Mouse (Mus musculus) embryonic stem cell, embryonic (primary cell): ENCODE results near the gene Srbd1.

Source experiments
- CTCF ChIA-PET, 4 experiments: fragments of 300-600 bp in 2 of 4; fragments of 350-600 bp in 2 of 4; sonication (Branson Sonifier 250); formaldehyde crosslinking; loops; one replicate each; lab custom pipeline; 2022; ENCODE audit warnings: inconsistent platforms in 2 of 4; lab: Charles Lee
- POLR2A ChIA-PET, 4 experiments: fragments of 300-600 bp in 2 of 4; fragments of 350-600 bp in 2 of 4; sonication (Branson Sonifier 250); formaldehyde crosslinking; loops; one replicate each; lab custom pipeline; 2022; ENCODE audit warnings: antibody characterized with exemption in 4 of 4, inconsistent platforms in 1 of 4; lab: Charles Lee

Srbd1 gene

GRCm38 (mm10) chr17:85975077-85975476 is 169.9 kb downstream of the Srbd1 start:
- CTCF ChIA-PET = interaction anchor here in 2 of 4 experiments (0.6 to 0.7 kb wide), 2 partner anchors 69 to 311 kb away, joined by 3 read pairs; no protein-coding TSS in a partner anchor
- POLR2A ChIA-PET = interaction anchor here in 2 of 4 experiments (0.5 to 1.2 kb wide), 2 partner anchors 19 to 219 kb away, joined by 5 to 9 read pairs; no protein-coding TSS in a partner anchor

GRCm38 (mm10) chr17:85974591-85974990 is 170.4 kb downstream of the Srbd1 start:
- CTCF ChIA-PET = interaction anchor here in 1 of 4 experiments (0.7 kb wide), 1 partner anchor 310 kb away, joined by 3 read pairs; no protein-coding TSS in a partner anchor
- POLR2A ChIA-PET = interaction anchor here in 1 of 4 experiments (0.6 kb wide), 2 partner anchors 155 to 481 kb away, joined by 4 read pairs; no protein-coding TSS in a partner anchor

- ChIA-PET CTCF (no interaction called here), POLR2A (no interaction called here)
Measured at GRCm38 (mm10) chr17:85971120-85971519, 173.9 kb downstream of the Srbd1 start.

GRCm38 (mm10) chr17:85961653-85962052 is 183.3 kb downstream of the Srbd1 start:
- ChIA-PET CTCF (interaction anchor here in 1 of 4 experiments (1.0 kb wide), 1 partner anchor 296 kb away, joined by 3 read pairs; no protein-coding TSS in a partner anchor), POLR2A (no interaction called here)

GRCm38 (mm10) chr17:85951771-85952170 is 193.2 kb downstream of the Srbd1 start:
- POLR2A ChIA-PET = no interaction called here
- CTCF ChIA-PET = no interaction called here

- ChIA-PET POLR2A (no interaction called here), CTCF (interaction anchor here in 2 of 4 experiments (0.6 kb wide), 3 partner anchors 11 to 316 kb away, joined by 3 to 6 read pairs (median 3); no protein-coding TSS in a partner anchor)
Measured at GRCm38 (mm10) chr17:85949919-85950505, 195.0 kb downstream of the Srbd1 start.

GRCm38 (mm10) chr17:85948911-85949909 is 195.8 kb downstream of the Srbd1 start:
- ChIA-PET CTCF (interaction anchor here in 2 of 4 experiments (0.6 kb wide), 2 partner anchors 10 to 14 kb away, joined by 3 to 6 read pairs; no protein-coding TSS in a partner anchor), POLR2A (no interaction called here)

GRCm38 (mm10) chr17:85944726-85945125 is 200.2 kb downstream of the Srbd1 start:
- POLR2A ChIA-PET = no interaction called here
- CTCF ChIA-PET = interaction anchor here in 1 of 4 experiments (0.6 kb wide), 1 partner anchor 139 kb away, joined by 6 read pairs; no protein-coding TSS in a partner anchor

GRCm38 (mm10) chr17:85943994-85944640 is 200.9 kb downstream of the Srbd1 start:
- POLR2A ChIA-PET = no interaction called here
- CTCF ChIA-PET = interaction anchor here in 1 of 4 experiments (0.6 kb wide), 1 partner anchor 140 kb away, joined by 6 read pairs; no protein-coding TSS in a partner anchor

GRCm38 (mm10) chr17:85943551-85943981 is 201.4 kb downstream of the Srbd1 start:
- ChIA-PET CTCF (no interaction called here), POLR2A (no interaction called here)

GRCm38 (mm10) chr17:85943071-85943470 is 201.9 kb downstream of the Srbd1 start:
- POLR2A ChIA-PET = no interaction called here
- CTCF ChIA-PET = no interaction called here

GRCm38 (mm10) chr17:85942123-85942522 is 202.9 kb downstream of the Srbd1 start:
- ChIA-PET POLR2A (no interaction called here), CTCF (no interaction called here)

- POLR2A ChIA-PET = no interaction called here
- CTCF ChIA-PET = interaction anchor here in 1 of 4 experiments (0.6 kb wide), 1 partner anchor 80 kb away, joined by 4 read pairs; no protein-coding TSS in a partner anchor
Measured at GRCm38 (mm10) chr17:85941141-85941738, 203.7 kb downstream of the Srbd1 start.

- ChIA-PET CTCF (no interaction called here), POLR2A (no interaction called here)
Measured at GRCm38 (mm10) chr17:85937131-85937530, 207.8 kb downstream of the Srbd1 start.

GRCm38 (mm10) chr17:85935268-85935667 is 209.7 kb downstream of the Srbd1 start:
- CTCF ChIA-PET = interaction anchor here in 1 of 4 experiments (0.6 kb wide), 1 partner anchor 268 kb away, joined by 3 read pairs; no protein-coding TSS in a partner anchor
- POLR2A ChIA-PET = no interaction called here
